Mouse (Mus musculus) embryonic facial prominence, embryonic 14.5 days (tissue): ENCODE results near the gene Cfap299. TPM values are rescaled to one million over a fixed set of nuclear protein-coding genes. Genes with fewer than 3 reads are reported as not detected.
A peak's percentile ranks its signal among the peaks of the same experiment; 100 is the strongest.

ENCODE experiments used
- ATAC-seq: fragments of 200-750 bp; cut with Nextera tagmentation; 2 replicates; pipeline ENCODE4 v1.8.0; 2017; ENCODE audit warnings: low read depth, moderate number of reproducible peaks, moderate TSS enrichment
- DNase-seq: peaks from one replicate; pipeline ENCODE4 v3.0.0-alpha.2; 2015; ENCODE audit warnings: low spot score
- H3K27ac ChIP-seq: fragments of 300-500 bp; sonication (generic); replicated peaks from 2 replicates; pipeline ENCODE4 v1.5.1; 2014; ENCODE audit warnings: low read depth, mild to moderate bottlenecking, low read length, moderate library complexity
- H3K27me3 ChIP-seq: fragments of 300-500 bp; sonication (generic); replicated peaks from 2 replicates; pipeline ENCODE4 v1.6.1; 2014; ENCODE audit warnings: low read length; ENCODE audit not compliant: control insufficient read depth, insufficient read depth
- H3K36me3 ChIP-seq: fragments of 300-500 bp; sonication (generic); 2 replicates; pipeline ENCODE4 v1.6.1; 2014; ENCODE audit warnings: low read length, mixed read lengths; ENCODE audit not compliant: control insufficient read depth, insufficient read depth
- H3K4me1 ChIP-seq: fragments of 300-500 bp; sonication (generic); 2 replicates; pipeline ENCODE4 v1.6.1; 2014; ENCODE audit warnings: antibody characterized with exemption, low read length; ENCODE audit not compliant: control insufficient read depth, insufficient read depth
- H3K4me2 ChIP-seq: fragments of 300-500 bp; sonication (generic); 2 replicates; pipeline ENCODE4 v1.6.1; 2014; ENCODE audit warnings: low read depth, mild to moderate bottlenecking, low read length, moderate library complexity, mixed read lengths
- H3K4me3 ChIP-seq: fragments of 300-500 bp; sonication (generic); 2 replicates; pipeline ENCODE4 v1.5.1; 2014; ENCODE audit warnings: low read depth, mild to moderate bottlenecking, low read length
- H3K9ac ChIP-seq: fragments of 300-500 bp; sonication (generic); 2 replicates; pipeline ENCODE4 v1.6.1; 2014; ENCODE audit warnings: low read depth, mild to moderate bottlenecking, low read length, moderate library complexity, mixed read lengths
- H3K9me3 ChIP-seq: fragments of 300-500 bp; sonication (generic); 2 replicates; pipeline ENCODE4 v1.6.1; 2016; ENCODE audit warnings: low read length; ENCODE audit not compliant: control insufficient read depth
- WGBS: fragments of 180-500 bp; shearing (Covaris S2); extraction: QIAGEN DNeasy Blood & Tissue Kit; methylation state at CpG from one replicate; pipeline ENCODE4 v1.1.7; 2014; 5-methylcytosine and 5-hydroxymethylcytosine counted together
- polyA plus RNA-seq: library from polyadenylated mRNA; unstranded; fragments of >200 nt; fragmentation: Nextera tagmentation; extraction: Ambion mirVana; gene quantifications from 2 replicates; pipeline ENCODE4 v1.2.1, GENCODE M21; 2014

Gene Cfap299
- 1.1 and 1.9 TPM in 2 replicates for polyA plus RNA-seq

- Histone ChIP-seq H3K36me3 (no peaks in the 10 kb centered on the region), H3K4me1 (no peaks in the 10 kb centered on the region), H3K27ac (no peak within 1 kb of the TSS), H3K4me2 (peak within 1 kb of the TSS; percentile 76), H3K9ac (peak within 1 kb of the TSS; percentile 45), H3K27me3 (0 out of 2 replicates have a peak, but pooled peaks cover 5% of the 10 kb centered on the region), H3K9me3 (no peaks in the 10 kb centered on the region), H3K4me3 (peak within 1 kb of the TSS; percentile 59)
- 2% methylated on average over 32 of the region's 46 CpGs for WGBS
- ATAC-seq (peak; percentile 97), DNase-seq (peak; percentile 67)
Measured at GRCm38 (mm10) chr5:98328848-98329624, at the start of gene Cfap299. Gene Cfap299 (plus strand): TSS chr5:98329304.

GRCm38 (mm10) chr5:98281993-98282392 lies 47.1 kb upstream of the Cfap299 start:
- no peak overlapping the region for H3K27ac ChIP-seq
- H3K9me3 ChIP-seq = no peaks in the 10 kb centered on the region
- H3K4me3 ChIP-seq = no peak overlapping the region
- H3K27me3 ChIP-seq = no peaks in the 10 kb centered on the region; the same call in 1 of the 2 replicates
- DNase-seq (peak; percentile 36), ATAC-seq (no peak)
- H3K4me2 ChIP-seq = no peak overlapping the region
- H3K36me3 ChIP-seq = no peaks in the 10 kb centered on the region
- no peak overlapping the region for H3K9ac ChIP-seq
- 0 out of 2 replicates have a peak, but pooled peaks cover 5% of the 10 kb centered on the region for H3K4me1 ChIP-seq
- WGBS = 25% methylated on average over 9 of the region's 9 CpGs

GRCm38 (mm10) chr5:98283696-98284478 lies 45.2 kb upstream of the Cfap299 start:
- WGBS = 28% methylated on average over 17 of the region's 17 CpGs
- H3K36me3 ChIP-seq = no peaks in the 10 kb centered on the region
- H3K4me1 ChIP-seq = 0 out of 2 replicates have a peak, but pooled peaks cover 5% of the 10 kb centered on the region
- H3K4me2 ChIP-seq = peak overlapping the region; percentile 36
- H3K9ac ChIP-seq = no peak overlapping the region
- ATAC-seq = 0 out of 2 replicates have a peak, but pooled peaks have one; percentile 75
- no peak overlapping the region for H3K4me3 ChIP-seq
- no peaks in the 10 kb centered on the region; the same call in 1 of the 2 replicates for H3K27me3 ChIP-seq
- no peak overlapping the region for H3K27ac ChIP-seq
- peak; percentile 60 for DNase-seq
- no peaks in the 10 kb centered on the region for H3K9me3 ChIP-seq

- Histone ChIP-seq H3K9me3 (no peaks in the 10 kb centered on the region), H3K9ac (no peak overlapping the region), H3K4me2 (no peak overlapping the region), H3K27ac (no peak overlapping the region), H3K4me1 (no peaks in the 10 kb centered on the region; the same call in 1 of the 2 replicates), H3K4me3 (no peak overlapping the region), H3K36me3 (no peaks in the 10 kb centered on the region), H3K27me3 (peaks cover 30% of the 10 kb centered on the region)
- 81% methylated on average over 8 of the region's 8 CpGs for WGBS
- ATAC-seq (no peak), DNase-seq (no peak)
Measured at GRCm38 (mm10) chr5:98290642-98291041, 38.5 kb upstream of the Cfap299 start.

- DNase-seq = peak; percentile 11
- peaks cover 30% of the 10 kb centered on the region for H3K27me3 ChIP-seq
- H3K36me3 ChIP-seq = no peaks in the 10 kb centered on the region
- WGBS = 2% methylated on average over 19 of the region's 19 CpGs
- H3K9ac ChIP-seq = no peak overlapping the region
- H3K4me2 ChIP-seq = peak overlapping the region; percentile 48
- no peak for ATAC-seq
- no peaks in the 10 kb centered on the region; the same call in 1 of the 2 replicates for H3K4me1 ChIP-seq
- no peaks in the 10 kb centered on the region for H3K9me3 ChIP-seq
- H3K27ac ChIP-seq = no peak overlapping the region
- H3K4me3 ChIP-seq = peak overlapping the region; percentile 26
Measured at GRCm38 (mm10) chr5:98292388-98293048, 36.6 kb upstream of the Cfap299 start.

GRCm38 (mm10) chr5:98293049-98293715 lies 35.9 kb upstream of the Cfap299 start:
- H3K4me1 ChIP-seq = no peaks in the 10 kb centered on the region; the same call in 1 of the 2 replicates
- H3K4me3 ChIP-seq = peak overlapping the region; percentile 26
- peaks cover 30% of the 10 kb centered on the region for H3K27me3 ChIP-seq
- DNase-seq = no peak
- H3K9ac ChIP-seq = no peak overlapping the region
- ATAC-seq = no peak
- WGBS = under 1% methylated on average over 12 of the region's 12 CpGs
- H3K27ac ChIP-seq = no peak overlapping the region
- no peaks in the 10 kb centered on the region for H3K36me3 ChIP-seq
- H3K4me2 ChIP-seq = peak overlapping the region; percentile 48
- H3K9me3 ChIP-seq = no peaks in the 10 kb centered on the region

- Histone ChIP-seq H3K27me3 (no peaks in the 10 kb centered on the region; the same call in 1 of the 2 replicates), H3K4me1 (no peaks in the 10 kb centered on the region), H3K9me3 (no peaks in the 10 kb centered on the region), H3K27ac (no peak overlapping the region), H3K9ac (no peak overlapping the region), H3K4me3 (no peak overlapping the region), H3K36me3 (no peaks in the 10 kb centered on the region), H3K4me2 (no peak overlapping the region)
- 80% methylated on average over 4 of the region's 4 CpGs for WGBS
- no peak for DNase-seq
- ATAC-seq = no peak
Measured at GRCm38 (mm10) chr5:98300079-98300478, 29.0 kb upstream of the Cfap299 start.

- Histone ChIP-seq H3K36me3 (no peaks in the 10 kb centered on the region), H3K27me3 (no peaks in the 10 kb centered on the region), H3K9ac (no peak overlapping the region), H3K9me3 (no peaks in the 10 kb centered on the region), H3K4me3 (no peak overlapping the region), H3K27ac (no peak overlapping the region), H3K4me2 (no peak overlapping the region), H3K4me1 (no peaks in the 10 kb centered on the region)
- ATAC-seq = no peak
- no peak for DNase-seq
- WGBS = 80% methylated on average over 4 of the region's 4 CpGs
Measured at GRCm38 (mm10) chr5:98305673-98306072, 23.4 kb upstream of the Cfap299 start.
